Mouse (Mus musculus): ENCODE data around the gene CN725425. TPM values are rescaled to one million over a fixed set of nuclear protein-coding genes. Genes with fewer than 3 reads are reported as not detected.

CN725425 gene
- polyA plus RNA-seq, 1 experiment, result 0.15 TPM

DNA sequence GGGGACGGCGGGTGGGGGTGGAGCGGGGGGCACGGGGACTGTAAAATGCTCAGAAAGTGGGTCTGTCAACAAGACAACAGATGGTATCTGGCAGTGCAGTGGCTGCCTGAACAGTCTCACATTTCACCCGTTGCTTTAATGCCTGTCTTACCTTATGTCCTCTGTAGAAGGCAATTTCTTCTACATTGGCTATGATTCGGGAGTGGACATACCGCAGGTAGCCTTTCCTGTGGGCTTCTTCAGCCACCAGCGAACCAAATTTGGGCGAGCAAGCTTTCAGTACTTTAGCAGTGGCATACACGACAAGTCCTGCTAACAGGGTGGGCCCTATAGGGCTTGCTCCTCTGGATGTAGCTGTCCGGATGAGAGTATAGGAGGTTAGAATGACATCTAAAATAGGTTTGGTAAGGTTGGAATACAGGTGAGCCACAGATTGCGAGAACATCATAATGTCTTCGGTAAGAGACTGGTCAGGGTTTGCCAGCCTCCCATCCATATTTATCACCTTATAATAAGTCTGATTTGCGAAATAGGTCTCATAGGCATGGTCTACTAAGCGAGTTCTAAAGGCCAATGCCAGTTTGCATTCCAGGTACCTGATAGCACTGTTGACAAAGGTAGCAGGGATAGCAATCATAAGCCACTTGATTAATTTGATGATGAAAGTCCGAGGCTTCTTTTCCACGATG lies 8.6 kb upstream of the CN725425 start:
- H3K27me3 ChIP-seq (ENCODE audit: control insufficient read depth, insufficient read depth, low read length), result no peaks in the 10 kb centered on the region
- H3K4me1 ChIP-seq (ENCODE audit: control insufficient read depth, insufficient read depth, low read length), result peaks cover 4% of the 10 kb centered on the region; the same call in 1 of the 2 replicates
- peak; percentile 55 to 67 for DNase-seq
- 3% methylated on average over 17 of the region's 17 CpGs for WGBS
- peak overlapping the region; percentile 86 for H3K4me3 ChIP-seq (replicated peaks; ENCODE audit: insufficient read depth, low read depth, low read length)
- H3K27ac ChIP-seq (ENCODE audit: insufficient read depth, low read length), result peak overlapping the region; percentile 88
- TF ChIP-seq CTCF (IDR thresholded peaks at IDR 0.05; ENCODE audit: borderline replicate concordance, insufficient read depth, low read depth, low read length) (no peak), POLR2A (IDR thresholded peaks at IDR 0.05; ENCODE audit: borderline replicate concordance, insufficient read depth, low read length) (no peak)

DNA sequence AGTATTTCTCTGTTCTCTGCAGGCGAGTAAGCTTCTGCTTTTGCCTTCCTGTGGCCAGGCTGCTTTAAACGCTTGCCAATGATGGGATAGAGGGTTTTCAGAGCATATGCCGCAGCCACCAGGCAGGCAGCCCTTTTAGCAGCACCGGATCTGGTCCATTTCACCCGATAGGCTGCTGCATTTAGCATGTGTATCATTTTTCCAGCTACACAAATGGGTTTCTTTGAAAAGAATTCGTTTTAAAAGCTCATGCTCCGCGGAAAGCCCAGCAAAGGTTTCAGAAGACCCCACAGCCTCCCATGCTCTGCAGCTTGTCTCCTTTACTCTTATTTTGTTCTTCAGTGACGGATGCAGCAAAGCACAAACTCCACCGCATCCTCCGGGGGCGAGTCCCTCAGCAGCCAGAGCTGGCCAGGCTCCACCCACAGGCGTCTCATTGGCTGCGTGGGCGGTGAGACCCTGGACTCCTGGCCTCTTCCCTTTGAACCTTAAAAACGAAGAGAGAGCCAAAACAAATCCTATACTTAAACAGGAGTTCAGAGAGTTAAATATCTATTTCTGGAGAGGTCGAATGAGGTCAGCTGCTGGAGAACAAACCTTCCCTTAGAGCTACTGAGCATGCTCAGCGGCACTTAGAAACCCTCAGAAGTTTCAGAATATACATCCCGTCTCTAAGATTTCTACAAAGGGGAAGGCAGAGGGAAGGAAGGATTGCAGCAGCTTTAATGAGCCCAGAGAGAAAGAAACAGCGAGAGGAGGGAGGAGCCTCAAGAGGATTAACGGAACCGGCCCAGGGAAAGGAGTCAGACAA lies 7.7 kb upstream of the CN725425 start, which contains the start of gene Abcd2:
Abcd2 (minus strand) TSS at position 388 of the 811 bp plus-strand sequence.
- no peaks in the 10 kb centered on the region for H3K27me3 ChIP-seq (ENCODE audit: control insufficient read depth, insufficient read depth, low read length)
- peak within 1 kb of the TSS; percentile 86 for H3K4me3 ChIP-seq (replicated peaks; ENCODE audit: insufficient read depth, low read depth, low read length)
- peak within 1 kb of the TSS; percentile 88 for H3K27ac ChIP-seq (ENCODE audit: insufficient read depth, low read length)
- DNase-seq, result peak; percentile 86 to 87
- WGBS, result under 1% methylated on average over 22 of the region's 22 CpGs
- peaks cover 4% of the 10 kb centered on the region; the same call in 1 of the 2 replicates for H3K4me1 ChIP-seq (ENCODE audit: control insufficient read depth, insufficient read depth, low read length)
- TF ChIP-seq POLR2A (IDR thresholded peaks at IDR 0.05; ENCODE audit: borderline replicate concordance, insufficient read depth, low read length), result peak; percentile 62; the same call in 1 of the 2 replicates
- TF ChIP-seq CTCF (IDR thresholded peaks at IDR 0.05; ENCODE audit: borderline replicate concordance, insufficient read depth, low read depth, low read length), result no peak

DNA sequence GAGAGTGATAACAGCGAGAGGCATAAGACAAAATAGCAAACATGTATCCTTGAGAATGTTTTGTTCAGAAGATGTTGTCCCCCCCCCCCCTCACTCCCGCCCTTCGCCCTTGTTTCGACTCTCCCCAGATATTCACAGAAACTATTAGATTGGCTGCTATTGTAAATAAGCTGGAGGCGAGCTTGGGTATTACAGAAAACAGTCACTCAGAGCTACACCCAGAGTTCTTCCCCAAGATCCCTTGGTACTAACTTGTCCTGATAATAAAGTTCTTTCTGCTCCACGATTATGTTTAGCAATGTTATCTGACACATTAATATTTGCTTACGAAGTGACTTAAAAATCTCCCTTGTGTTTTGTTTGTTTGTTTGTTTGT lies 7.1 kb upstream of the CN725425 start:
- Histone ChIP-seq H3K27me3 (ENCODE audit: control insufficient read depth, insufficient read depth, low read length) (no peaks in the 10 kb centered on the region), H3K27ac (ENCODE audit: insufficient read depth, low read length) (peak overlapping the region; percentile 88; the same call in 1 of the 2 replicates), H3K4me1 (ENCODE audit: control insufficient read depth, insufficient read depth, low read length) (peaks cover 4% of the 10 kb centered on the region; the same call in 1 of the 2 replicates), H3K4me3 (replicated peaks; ENCODE audit: insufficient read depth, low read depth, low read length) (peak overlapping the region; percentile 86)
- WGBS, result 10% methylated on average over 7 of the region's 7 CpGs
- DNase-seq, result no peak
- TF ChIP-seq POLR2A (IDR thresholded peaks at IDR 0.05; ENCODE audit: borderline replicate concordance, insufficient read depth, low read length), result no peak
- no peak for TF ChIP-seq CTCF (IDR thresholded peaks at IDR 0.05; ENCODE audit: borderline replicate concordance, insufficient read depth, low read depth, low read length)

DNA sequence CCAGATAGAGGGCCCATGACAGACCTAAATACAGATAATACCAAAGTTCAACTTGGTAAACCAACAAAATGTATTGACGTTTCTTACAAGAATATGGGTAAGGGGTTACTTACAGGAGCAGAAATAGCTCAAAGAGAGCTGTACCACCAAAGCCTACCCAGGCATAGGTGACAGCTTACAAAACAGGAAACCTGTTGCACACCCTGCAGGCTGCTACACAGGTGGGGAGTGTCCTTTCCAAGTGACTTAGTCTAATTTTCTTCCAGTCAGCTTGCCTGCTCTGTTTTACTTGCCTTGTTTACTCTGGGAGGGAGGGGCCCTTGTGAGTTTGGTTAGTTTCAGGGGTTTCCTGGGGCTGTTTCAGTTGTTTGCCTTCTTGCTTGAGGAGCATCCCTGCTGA lies 1.5 kb downstream of the CN725425 start:
- WGBS, result 92% methylated on average over 1 of the region's 1 CpGs
- Histone ChIP-seq H3K4me1 (ENCODE audit: control insufficient read depth, insufficient read depth, low read length) (no peaks in the 10 kb centered on the region), H3K27ac (ENCODE audit: insufficient read depth, low read length) (no peak overlapping the region), H3K4me3 (replicated peaks; ENCODE audit: insufficient read depth, low read depth, low read length) (no peak overlapping the region), H3K27me3 (ENCODE audit: control insufficient read depth, insufficient read depth, low read length) (no peaks in the 10 kb centered on the region)
- TF ChIP-seq POLR2A (IDR thresholded peaks at IDR 0.05; ENCODE audit: borderline replicate concordance, insufficient read depth, low read length) (no peak), CTCF (IDR thresholded peaks at IDR 0.05; ENCODE audit: borderline replicate concordance, insufficient read depth, low read depth, low read length) (no peak)
- no peak for DNase-seq

DNA sequence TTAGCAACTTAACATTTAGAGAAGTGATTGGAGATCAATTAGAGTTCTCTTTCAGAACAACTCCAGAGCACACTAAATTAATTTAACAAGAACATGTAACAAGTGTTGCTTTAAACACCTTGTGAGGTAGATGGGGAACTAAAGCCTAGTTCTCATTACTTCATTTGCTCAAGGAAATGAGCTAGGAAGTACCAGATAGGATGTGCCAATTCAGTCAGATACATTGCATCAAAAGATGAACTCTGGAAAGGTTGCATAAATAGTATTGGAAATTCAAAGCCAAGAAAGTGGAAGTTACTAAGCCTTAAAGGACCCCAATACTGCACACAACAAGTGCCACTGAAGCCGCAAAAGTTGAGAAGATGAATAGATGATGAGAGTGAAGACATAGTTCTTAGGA lies 3.2 kb downstream of the CN725425 start:
- no peak for DNase-seq
- WGBS, result 98% methylated on average over 1 of the region's 1 CpGs
- TF ChIP-seq CTCF (IDR thresholded peaks at IDR 0.05; ENCODE audit: borderline replicate concordance, insufficient read depth, low read depth, low read length), result no peak
- no peak for TF ChIP-seq POLR2A (IDR thresholded peaks at IDR 0.05; ENCODE audit: borderline replicate concordance, insufficient read depth, low read length)
- Histone ChIP-seq H3K27ac (ENCODE audit: insufficient read depth, low read length) (no peak overlapping the region), H3K4me3 (replicated peaks; ENCODE audit: insufficient read depth, low read depth, low read length) (no peak overlapping the region), H3K27me3 (ENCODE audit: control insufficient read depth, insufficient read depth, low read length) (no peaks in the 10 kb centered on the region), H3K4me1 (ENCODE audit: control insufficient read depth, insufficient read depth, low read length) (no peaks in the 10 kb centered on the region)

DNA sequence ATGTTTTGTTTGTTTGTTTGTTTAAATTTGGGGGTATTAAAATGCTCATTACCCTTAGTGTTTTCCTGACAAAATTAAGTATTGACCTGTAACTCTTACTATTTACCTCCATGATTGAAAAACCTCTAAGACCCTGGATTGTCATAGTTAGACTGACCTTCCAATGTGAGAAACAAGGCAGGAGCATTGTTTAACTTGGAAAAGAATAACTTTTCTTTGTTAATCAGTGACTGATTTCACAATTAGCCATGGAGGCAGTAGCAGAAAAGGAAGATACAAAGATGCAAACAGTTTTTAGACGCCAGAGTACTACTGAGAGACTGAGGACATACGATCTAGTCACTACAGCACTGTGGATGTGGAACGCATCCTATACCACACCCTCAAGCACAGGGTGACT lies 4.2 kb downstream of the CN725425 start:
- WGBS, result 86% methylated on average over 3 of the region's 3 CpGs

DNA sequence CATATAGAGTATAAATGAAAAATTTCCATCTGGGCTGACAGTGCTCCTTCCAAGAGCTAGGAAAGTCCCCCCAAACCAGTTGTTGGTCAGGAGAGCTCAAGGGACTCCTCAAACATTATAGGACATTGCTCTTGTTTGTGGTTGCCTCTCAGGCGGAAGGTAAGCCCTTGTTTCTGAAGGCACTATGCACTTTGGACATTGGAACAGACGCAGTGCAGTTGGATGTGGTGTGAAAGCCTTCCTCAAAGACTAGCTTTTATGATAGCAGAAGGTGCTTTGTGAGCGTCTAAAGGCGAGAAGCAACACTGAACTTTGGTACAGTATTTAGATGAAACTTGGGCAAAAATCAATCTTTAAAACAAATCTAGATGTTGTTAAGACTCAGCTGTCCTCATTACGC lies 7.2 kb downstream of the CN725425 start:
- 95% methylated on average over 5 of the region's 5 CpGs for WGBS
- Histone ChIP-seq H3K27ac (ENCODE audit: insufficient read depth, low read length) (no peak overlapping the region), H3K4me3 (replicated peaks; ENCODE audit: insufficient read depth, low read depth, low read length) (no peak overlapping the region), H3K27me3 (ENCODE audit: control insufficient read depth, insufficient read depth, low read length) (no peaks in the 10 kb centered on the region), H3K4me1 (ENCODE audit: control insufficient read depth, insufficient read depth, low read length) (no peaks in the 10 kb centered on the region)
- no peak for TF ChIP-seq CTCF (IDR thresholded peaks at IDR 0.05; ENCODE audit: borderline replicate concordance, insufficient read depth, low read depth, low read length)
- DNase-seq, result no peak

More for the DNA sequence above, 4.2 kb downstream of the CN725425 start:
- H3K4me1 ChIP-seq (ENCODE audit: control insufficient read depth, insufficient read depth, low read length), result no peaks in the 10 kb centered on the region
- TF ChIP-seq CTCF (IDR thresholded peaks at IDR 0.05; ENCODE audit: borderline replicate concordance, insufficient read depth, low read depth, low read length) (no peak), POLR2A (IDR thresholded peaks at IDR 0.05; ENCODE audit: borderline replicate concordance, insufficient read depth, low read length) (no peak)
- H3K4me3 ChIP-seq (replicated peaks; ENCODE audit: insufficient read depth, low read depth, low read length), result no peak overlapping the region
- no peak overlapping the region for H3K27ac ChIP-seq (ENCODE audit: insufficient read depth, low read length)
- H3K27me3 ChIP-seq (ENCODE audit: control insufficient read depth, insufficient read depth, low read length), result no peaks in the 10 kb centered on the region
- DNase-seq, result no peak
